Mouse (Mus musculus) heart, postnatal 10 days (tissue): ENCODE results near the gene 1700040F15Rik. TPM values are rescaled to one million over a fixed set of nuclear protein-coding genes. Genes with fewer than 3 reads are reported as not detected.
"Not testable (repeated sequence)": the region's sequence is repeated elsewhere in the genome, so short reads cannot be mapped to it uniquely, and the experiment has no call there.

Experiments
- DNase-seq, 2 experiments: peaks; one replicate each; pipeline ENCODE4 v3.0.0; 2021
- intact Hi-C: fragments of 180-260 bp; cut with DNase I; formaldehyde crosslinking; loops from one replicate; pipeline ENCODE4 v1.15.1; 2025
- total RNA-seq, 2 experiments: library from RNA; stranded (reverse); gene quantifications; 2 replicates each; pipeline ENCODE4 v1.2.3; 2021

1700040F15Rik gene
- total RNA-seq: not detected

- intact Hi-C loops, DNase-seq: not testable (repeated sequence)
Measured at GRCm38 (mm10) chrY:61101947-61102346, at the start of gene 1700040F15Rik. Gene 1700040F15Rik, plus strand, starts transcription at chrY:61102247.
